In genomic region chr3:95058078-95058477, GRCm38 (mm10) we compare ENCODE assay signal across 13 mouse cellular contexts. TPM values are rescaled to one million over a fixed set of nuclear protein-coding genes. Genes with fewer than 3 reads are reported as not detected.
DNase-seq lines count a peak whose midpoint lies in the region; TF ChIP-seq lines count a peak whose summit lies in the region.
"Had no signal": no experiment of that assay in that cellular context is flagged by ENCODE, and none has a peak within 500 bp of the region (broad histone marks: within the 10 kb centered on the region; RNA-seq: fewer than 3 reads in every experiment).

No protein-coding gene starts in this region.

- TF ChIP-seq EP300 in heart, adult 2 months (IDR thresholded peaks at IDR 0.05; ENCODE audit: insufficient read depth, low read depth, low read length), result no peak

- peak; percentile 28 to 36 for DNase-seq in heart, postnatal 10 days
- no peak for DNase-seq in heart, adult 2 months
- DNase-seq in retina, postnatal 1 day, result peak; percentile 17
- no peak for DNase-seq in retina, embryonic 14.5 days (ENCODE audit: low spot score)
- peak; percentile 20 for DNase-seq in embryonic facial prominence, embryonic 10.5 days (ENCODE audit: low spot score)
- DNase-seq in retina, postnatal 7 days (ENCODE audit: low read depth, low spot score), result peak; percentile 13
- DNase-seq in adrenal gland, postnatal 25 days, result no peak
- no peak for DNase-seq in gastrocnemius, adult 2 months
- DNase-seq: cerebellum, postnatal 14 days; kidney, adult 2 months; thymus, postnatal 14 days had no signal

- H3K27ac ChIP-seq in heart, adult 2 months, result no peak overlapping the region
- H3K27ac ChIP-seq in embryonic facial prominence, embryonic 10.5 days (replicated peaks), result no peak overlapping the region
- H3K27ac ChIP-seq in gastrocnemius, adult 2 months, result no peak overlapping the region
- H3K27ac ChIP-seq: forebrain, embryonic 15.5 days; hindbrain, embryonic 14.5 days had no signal

- WGBS in heart, adult 2 months, result 76% methylated on average over 8 of the region's 8 CpGs
- WGBS in embryonic facial prominence, embryonic 10.5 days, result 73% methylated on average over 8 of the region's 8 CpGs

- no peaks in the 10 kb centered on the region for H3K4me1 ChIP-seq in heart, adult 2 months (ENCODE audit: control insufficient read depth, insufficient read depth, low read length)
- H3K4me1 ChIP-seq in embryonic facial prominence, embryonic 10.5 days, result peaks cover 10% of the 10 kb centered on the region
- H3K4me1 ChIP-seq: forebrain, embryonic 15.5 days had no signal

- H3K9me3 ChIP-seq in embryonic facial prominence, embryonic 10.5 days, result no peaks in the 10 kb centered on the region
- H3K9me3 ChIP-seq: forebrain, embryonic 15.5 days had no signal

- H3K27me3 ChIP-seq in heart, adult 2 months (ENCODE audit: control insufficient read depth, insufficient read depth, low read length), result no peaks in the 10 kb centered on the region
- no peaks in the 10 kb centered on the region for H3K27me3 ChIP-seq in embryonic facial prominence, embryonic 10.5 days (replicated peaks; ENCODE audit: low read depth, poor library complexity, severe bottlenecking)
- H3K27me3 ChIP-seq: forebrain, embryonic 15.5 days had no signal

- no peaks in the 10 kb centered on the region for H3K36me3 ChIP-seq in heart, adult 2 months (ENCODE audit: control insufficient read depth, insufficient read depth, low read length)
- peaks cover 67% of the 10 kb centered on the region for H3K36me3 ChIP-seq in embryonic facial prominence, embryonic 10.5 days (replicated peaks)

- no peak for TF ChIP-seq POLR2A in heart, adult 2 months (IDR thresholded peaks at IDR 0.05; ENCODE audit: insufficient read depth, low read depth, low read length)

- H3K9ac ChIP-seq in heart, adult 2 months (ENCODE audit: low read depth, low read length), result no peak overlapping the region
- H3K9ac ChIP-seq: forebrain, embryonic 15.5 days; hindbrain, embryonic 14.5 days had no signal

- TF ChIP-seq CTCF in heart, adult 2 months (IDR thresholded peaks at IDR 0.05), result no peak
- no peak for TF ChIP-seq CTCF in gastrocnemius, adult 2 months (IDR thresholded peaks at IDR 0.05)

- no peaks in the 10 kb centered on the region for H3K79me2 ChIP-seq in heart, adult 2 months (replicated peaks; ENCODE audit: control insufficient read depth, insufficient read depth, low read length)

- H3K4me3 ChIP-seq in heart, adult 2 months, result no peak overlapping the region
- H3K4me3 ChIP-seq in embryonic facial prominence, embryonic 10.5 days, result no peak overlapping the region
- H3K4me3 ChIP-seq in gastrocnemius, adult 2 months, result no peak overlapping the region
- H3K4me3 ChIP-seq: forebrain, embryonic 15.5 days had no signal

- intact Hi-C loops in heart, postnatal 10 days (cut with DNase I), result no loop called here
- intact Hi-C loops in heart, adult 2 months (cut with DNase I), result no loop called here
- intact Hi-C loops in gastrocnemius, adult 2 months (cut with DNase I), result no loop called here

RNA-seq across cellular contexts. Expression of gene Psmd4, which starts 15.7 kb away (rescaled TPM):
- 100 to 1,000 TPM; 140 to 142 TPM for total RNA-seq in heart, postnatal 10 days (2021)
- 100 to 1,000 TPM; 121 to 140 TPM for total RNA-seq in heart, adult 2 months (2021)
- 119 and 144 TPM in 2 replicates for polyA plus RNA-seq in heart, adult 2 months (2012; rRNA removed)
- 349 and 357 TPM in 2 replicates for polyA plus RNA-seq in embryonic facial prominence, embryonic 10.5 days (2016; fragmentation: Nextera tagmentation; extraction: Ambion mirVana)
- total RNA-seq in adrenal gland, postnatal 25 days (2021), result 261 and 282 TPM in 2 replicates
- 100 to 1,000 TPM; 164 to 237 TPM for total RNA-seq in gastrocnemius, adult 2 months (2021)

RNA-seq across cellular contexts. Expression of gene Zfp687, which starts 42.8 kb away (rescaled TPM):
- 10 to 100 TPM; 20.3 to 24.3 TPM for total RNA-seq in heart, postnatal 10 days (2021)
- total RNA-seq in heart, adult 2 months (2021), result 10 to 100 TPM; 11.0 to 13.5 TPM
- 10.6 and 10.9 TPM in 2 replicates for polyA plus RNA-seq in heart, adult 2 months (2012; rRNA removed)
- polyA plus RNA-seq in embryonic facial prominence, embryonic 10.5 days (2016; fragmentation: Nextera tagmentation; extraction: Ambion mirVana), result 34.9 and 36.9 TPM in 2 replicates
- 25.6 and 44.9 TPM in 2 replicates for total RNA-seq in adrenal gland, postnatal 25 days (2021)
- total RNA-seq in gastrocnemius, adult 2 months (2021), result 10 to 100 TPM; 10.9 to 11.5 TPM

RNA-seq across cellular contexts. Expression of gene Pip5k1a, which starts 48.7 kb away (rescaled TPM):
- 10 to 100 TPM; 25.7 to 26.1 TPM for total RNA-seq in heart, postnatal 10 days (2021)
- 10 to 100 TPM; 15.8 to 16.8 TPM for total RNA-seq in heart, adult 2 months (2021)
- 11.8 and 17.9 TPM in 2 replicates for polyA plus RNA-seq in heart, adult 2 months (2012; rRNA removed)
- 18.0 and 21.3 TPM in 2 replicates for polyA plus RNA-seq in embryonic facial prominence, embryonic 10.5 days (2016; fragmentation: Nextera tagmentation; extraction: Ambion mirVana)
- 39.5 and 43.1 TPM in 2 replicates for total RNA-seq in adrenal gland, postnatal 25 days (2021)
- total RNA-seq in gastrocnemius, adult 2 months (2021), result 10 to 100 TPM; 23.1 to 26.5 TPM

RNA-seq across cellular contexts. Expression of gene Vps72, which starts 52.7 kb away (rescaled TPM):
- 10 to 100 TPM; 39.0 to 53.0 TPM for total RNA-seq in heart, postnatal 10 days (2021)
- total RNA-seq in heart, adult 2 months (2021), result 10 to 100 TPM; 31.8 to 36.5 TPM
- polyA plus RNA-seq in heart, adult 2 months (2012; rRNA removed), result 34.5 and 39.2 TPM in 2 replicates
- polyA plus RNA-seq in embryonic facial prominence, embryonic 10.5 days (2016; fragmentation: Nextera tagmentation; extraction: Ambion mirVana), result 288 and 295 TPM in 2 replicates
- total RNA-seq in adrenal gland, postnatal 25 days (2021), result 68.4 and 72.5 TPM in 2 replicates
- 10 to 100 TPM; 48.9 to 73.2 TPM for total RNA-seq in gastrocnemius, adult 2 months (2021)

Comparison
In these comparisons a context has a peak if more than half of its experiments do, and no peak if none do; other contexts are left out.
1. DNase-seq: peak in heart, postnatal 10 days (2 of 2), retina, postnatal 1 day (single experiment), embryonic facial prominence, embryonic 10.5 days (single experiment) and retina, postnatal 7 days (single experiment); none in heart, adult 2 months (0 of 2), retina, embryonic 14.5 days (single experiment), adrenal gland, postnatal 25 days (single experiment) and gastrocnemius, adult 2 months (single experiment).